ENCODE assay signal across 8 mouse cellular contexts in the genomic region with DNA sequence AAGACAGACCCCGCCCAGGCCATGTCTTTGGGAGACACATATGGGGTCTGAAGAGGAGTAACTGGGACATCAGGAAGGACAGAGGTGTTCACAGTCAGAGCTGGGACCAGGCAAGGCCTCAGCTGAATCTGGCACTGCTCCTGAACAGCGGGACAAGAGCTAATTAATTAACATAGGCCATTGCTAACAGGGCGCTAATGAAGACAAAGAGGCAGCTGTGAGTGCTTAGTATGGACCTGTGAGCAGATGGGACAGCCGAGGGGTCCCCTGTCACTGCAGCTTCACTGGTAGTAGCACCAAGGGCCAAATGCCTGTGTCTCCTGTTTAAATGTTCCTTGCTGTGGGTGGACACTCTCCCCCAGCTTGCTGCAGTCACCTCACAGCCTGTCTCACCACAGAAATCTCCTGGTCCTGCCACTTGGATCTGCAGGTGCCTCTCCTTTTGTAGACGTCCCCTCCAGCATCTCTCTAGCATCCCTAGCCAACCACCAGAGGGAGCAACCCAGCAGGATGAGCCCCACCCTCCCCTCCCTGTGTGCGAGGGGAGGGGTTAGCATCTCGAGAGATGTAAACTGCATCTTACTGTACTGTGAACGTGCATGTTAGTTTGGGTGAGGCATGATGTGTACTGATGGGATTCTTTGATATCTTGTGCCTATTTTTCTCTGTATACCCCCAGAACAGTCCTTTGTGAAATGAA. TPM values are rescaled to one million over a fixed set of nuclear protein-coding genes. Genes with fewer than 3 reads are reported as not detected.
DNase-seq lines count a peak whose midpoint lies in the region; ATAC-seq and TF ChIP-seq lines count a peak whose summit lies in the region.

No protein-coding gene starts in this region.

- no peaks in the 10 kb centered on the region for H3K4me1 ChIP-seq in heart, adult 2 months (ENCODE audit: control insufficient read depth, insufficient read depth, low read length)
- H3K4me1 ChIP-seq in heart, embryonic 11.5 days (ENCODE audit: control insufficient read depth, insufficient read depth, low read length): no peaks in the 10 kb centered on the region
- no peaks in the 10 kb centered on the region; a peak in 1 of 4 replicates for H3K4me1 ChIP-seq in CH12.LX (ENCODE audit: control insufficient read depth in 1 of 2, insufficient read depth in 2 of 2)

- intact Hi-C loops in heart, adult 2 months (cut with DNase I): no loop called here
- intact Hi-C loops in left cerebral cortex, postnatal 25 days (cut with DNase I): no loop called here

- TF ChIP-seq RAD21 in CH12.LX (IDR thresholded peaks at IDR 0.05; ENCODE audit: low read depth, low read length): peak; percentile 55

- no peak for DNase-seq in heart, adult 2 months
- peak; percentile 66 for DNase-seq in CH12.LX (ENCODE audit: extremely low read depth)
- DNase-seq in cerebellum, adult 18-20 months: peak; percentile 80 to 88
- peak; percentile 70 for DNase-seq in forelimb bud, embryonic 11.5 days (ENCODE audit: low read depth, low spot score)
- peak; percentile 50 to 73 for DNase-seq in left cerebral cortex, postnatal 25 days (ENCODE audit: low spot score in 2 of 2)
- peak; percentile 41 for DNase-seq in neural tube, embryonic 10.5 days (ENCODE audit: extremely low spot score, low spot score)
- no peak for DNase-seq in spleen, postnatal 14 days (ENCODE audit: low spot score in 2 of 2)

- no peaks in the 10 kb centered on the region for H3K79me2 ChIP-seq in heart, adult 2 months (replicated peaks; ENCODE audit: control insufficient read depth, insufficient read depth, low read length)
- H3K79me2 ChIP-seq in CH12.LX (replicated peaks; ENCODE audit: control insufficient read depth, extremely low read depth, insufficient read depth, poor library complexity, severe bottlenecking): no peaks in the 10 kb centered on the region

- ATAC-seq in heart, embryonic 11.5 days (replicated peaks; ENCODE audit: insufficient number of reproducible peaks, low FRiP score, low TSS enrichment): no peak

- H3K36me3 ChIP-seq in heart, adult 2 months (ENCODE audit: control insufficient read depth, insufficient read depth, low read length): no peaks in the 10 kb centered on the region
- no peaks in the 10 kb centered on the region for H3K36me3 ChIP-seq in heart, embryonic 11.5 days (ENCODE audit: control insufficient read depth, insufficient read depth, low read length)
- H3K36me3 ChIP-seq in CH12.LX (replicated peaks in 1 of 2; ENCODE audit: control insufficient read depth in 1 of 2, insufficient read depth in 1 of 2, low read length in 1 of 2): no peaks in the 10 kb centered on the region

- H3K9ac ChIP-seq in heart, adult 2 months (ENCODE audit: low read depth, low read length): no peak overlapping the region
- no peak overlapping the region for H3K9ac ChIP-seq in heart, embryonic 11.5 days (ENCODE audit: low read depth, low read length)
- H3K9ac ChIP-seq in CH12.LX (ENCODE audit: insufficient read depth, low read depth): no peak overlapping the region

- in situ Hi-C loops in CH12.LX (cut with MboI; ENCODE audit: low pct_ligation_motif_present, low pct_unique_long_range_greater_than_20kb, low sequenced_read_pairs): no loop called here

- peak; percentile 67 for TF ChIP-seq CTCF in heart, adult 2 months (IDR thresholded peaks at IDR 0.05)
- peak; percentile 37 to 87; a peak in 3 of 4 replicates for TF ChIP-seq CTCF in CH12.LX (conservative IDR thresholded peaks at IDR 0.05 in 1 of 2, IDR thresholded peaks at IDR 0.05 in 1 of 2; ENCODE audit: low read depth in 2 of 2, low read length in 2 of 2)

- no peaks in the 10 kb centered on the region for H3K9me3 ChIP-seq in heart, embryonic 11.5 days (replicated peaks; ENCODE audit: control insufficient read depth, low read length)
- H3K9me3 ChIP-seq in CH12.LX (replicated peaks; ENCODE audit: low read length): no peaks in the 10 kb centered on the region

- dilution Hi-C loops in CH12.LX (cut with MboI; ENCODE audit: extremely low pct_ligation_motif_present, extremely low pct_unique_long_range_greater_than_20kb, low sequenced_read_pairs): no loop called here

- WGBS in heart, adult 2 months: 27% methylated on average over 8 of the region's 8 CpGs
- WGBS in heart, embryonic 11.5 days (ENCODE audit: insufficient replicate concordance): 19% methylated on average over 8 of the region's 8 CpGs

- H3K4me3 ChIP-seq in heart, adult 2 months: no peak overlapping the region
- no peak overlapping the region for H3K4me3 ChIP-seq in heart, embryonic 11.5 days (ENCODE audit: low read depth, low read length)
- no peak overlapping the region for H3K4me3 ChIP-seq in CH12.LX (replicated peaks in 1 of 3; ENCODE audit: low read depth in 2 of 3, low read length in 2 of 3, poor library complexity in 1 of 3)

- no peak overlapping the region for H3K4me2 ChIP-seq in heart, embryonic 11.5 days
- no peak overlapping the region for H3K4me2 ChIP-seq in CH12.LX (ENCODE audit: insufficient read depth, low read depth, poor library complexity, severe bottlenecking)

- no peaks in the 10 kb centered on the region; the same call in 1 of the 2 replicates for H3K27me3 ChIP-seq in heart, adult 2 months (ENCODE audit: control insufficient read depth, insufficient read depth, low read length)
- peaks cover 2% of the 10 kb centered on the region for H3K27me3 ChIP-seq in heart, embryonic 11.5 days (ENCODE audit: control insufficient read depth, insufficient read depth, low read length)
- peaks cover 86% of the 10 kb centered on the region for H3K27me3 ChIP-seq in CH12.LX (replicated peaks)

- TF ChIP-seq EP300 in heart, adult 2 months (IDR thresholded peaks at IDR 0.05; ENCODE audit: insufficient read depth, low read depth, low read length): no peak
- TF ChIP-seq EP300 in CH12.LX (IDR thresholded peaks at IDR 0.05; ENCODE audit: low read length): no peak

- H3K27ac ChIP-seq in heart, adult 2 months: no peak overlapping the region
- no peak overlapping the region for H3K27ac ChIP-seq in heart, embryonic 11.5 days (ENCODE audit: low read depth, low read length)
- H3K27ac ChIP-seq in CH12.LX (ENCODE audit: insufficient read depth, low read depth): no peak overlapping the region

- no peak for TF ChIP-seq POLR2A in heart, adult 2 months (IDR thresholded peaks at IDR 0.05; ENCODE audit: insufficient read depth, low read depth, low read length)
- TF ChIP-seq POLR2A in CH12.LX (IDR thresholded peaks at IDR 0.05; ENCODE audit: low read depth, low read length): no peak

TF ChIP-seq in CH12.LX, 34 proteins besides CTCF, POLR2A, EP300 and RAD21:
- TF ChIP-seq SMC3 (IDR thresholded peaks at IDR 0.05; ENCODE audit: low read depth, low read length) (peak; percentile 89), MAZ (IDR thresholded peaks at IDR 0.05; ENCODE audit: low read depth, low read length) (peak; percentile 99), MEF2A (IDR thresholded peaks at IDR 0.05; ENCODE audit: borderline replicate concordance, low read depth, low read length) (no peak), ETS1 (conservative IDR thresholded peaks at IDR 0.05; ENCODE audit: low read depth, low read length) (no peak), MAFK (IDR thresholded peaks at IDR 0.05; ENCODE audit: insufficient replicate concordance, low read length) (no peak), SIN3A (IDR thresholded peaks at IDR 0.05; ENCODE audit: low read length) (no peak), IRF4 (IDR thresholded peaks at IDR 0.05; ENCODE audit: low read depth, low read length) (0 out of 2 replicates have a peak, but pooled peaks have one; percentile 30), BHLHE40 (IDR thresholded peaks at IDR 0.05; ENCODE audit: low read depth, low read length) (0 out of 2 replicates have a peak, but pooled peaks have one; percentile 33), ZC3H11A (IDR thresholded peaks at IDR 0.05; ENCODE audit: low read depth, low read length) (no peak)

RNA-seq across cellular contexts. Expression of gene Rtn4r, which starts 8.3 kb away (rescaled TPM):
- 1 to 10 TPM; 2.3 to 9.8 TPM for total RNA-seq in heart, adult 2 months (2021)
- polyA plus RNA-seq in heart, adult 2 months (2012; rRNA removed): 31.9 and 57.8 TPM in 2 replicates
- 0.25 and 0.26 TPM in 2 replicates for polyA plus RNA-seq in heart, embryonic 11.5 days (2014; fragmentation: Nextera tagmentation; extraction: Ambion mirVana)
- total RNA-seq in CH12.LX (2012; rRNA removed) (not detected in 2 replicates), CH12.LX (2014; rRNA removed) (not detected in 2 replicates)
- not detected in 2 replicates for polyA plus RNA-seq in CH12.LX (2012; ENCODE audit: insufficient read length, low read depth)
- total RNA-seq in left cerebral cortex, postnatal 25 days (2021): 100 to 1,000 TPM; 119 to 138 TPM

RNA-seq across cellular contexts. Expression of gene Prodh, which starts 29.2 kb away (rescaled TPM):
- 10 to 100 TPM; 18.8 to 23.4 TPM for total RNA-seq in heart, adult 2 months (2021)
- polyA plus RNA-seq in heart, adult 2 months (2012; rRNA removed): 46.7 and 57.9 TPM in 2 replicates
- 8.0 TPM in 2 replicates for polyA plus RNA-seq in heart, embryonic 11.5 days (2014; fragmentation: Nextera tagmentation; extraction: Ambion mirVana)
- total RNA-seq in CH12.LX (2012; rRNA removed) (13.0 and 17.0 TPM in 2 replicates), CH12.LX (2014; rRNA removed) (1.3 and 2.1 TPM in 2 replicates)
- 1.4 and 1.7 TPM in 2 replicates for polyA plus RNA-seq in CH12.LX (2012; ENCODE audit: insufficient read length, low read depth)
- total RNA-seq in left cerebral cortex, postnatal 25 days (2021): 10 to 100 TPM; 34.1 to 36.7 TPM

Comparison
In these comparisons a context has a peak if more than half of its experiments do, and no peak if none do; other contexts are left out.
1. DNase-seq: peak in CH12.LX (single experiment), cerebellum, adult 18-20 months (2 of 2), forelimb bud, embryonic 11.5 days (single experiment), left cerebral cortex, postnatal 25 days (2 of 2) and neural tube, embryonic 10.5 days (single experiment); none in heart, adult 2 months (0 of 2) and spleen, postnatal 14 days (0 of 2).
2. RNA of gene Rtn4r, which starts 8.3 kb away (total RNA-seq): 119 to 138 TPM in left cerebral cortex, postnatal 25 days; 2.3 to 9.8 TPM in heart, adult 2 months and not detected in CH12.LX; every median in the first group is over 10 times any median in the second.